Mouse (Mus musculus) intestine, embryonic 16.5 days (tissue): Measurements from ENCODE around the gene Arhgap18. TPM values are rescaled to one million over a fixed set of nuclear protein-coding genes. Genes with fewer than 3 reads are reported as not detected.

ENCODE experiments used
- ATAC-seq: fragments of 200-750 bp; cut with Nextera tagmentation; 2 replicates; pipeline ENCODE4 v1.8.0; 2017; ENCODE audit warnings: moderate TSS enrichment, moderate library complexity
- H3K27ac ChIP-seq: fragments of 300-500 bp; sonication (generic); 2 replicates; pipeline ENCODE4 v1.5.1; 2014; ENCODE audit warnings: mild to moderate bottlenecking, low read length
- H3K27me3 ChIP-seq: fragments of 300-500 bp; sonication (generic); replicated peaks from 2 replicates; pipeline ENCODE4 v1.6.1; 2014; ENCODE audit warnings: low read length, control low read depth, mixed read lengths; ENCODE audit not compliant: control insufficient read depth, insufficient read depth
- H3K36me3 ChIP-seq: fragments of 300-500 bp; sonication (generic); 2 replicates; pipeline ENCODE4 v1.6.1; 2014; ENCODE audit warnings: low read length, control low read depth; ENCODE audit not compliant: control insufficient read depth, insufficient read depth
- H3K4me1 ChIP-seq: fragments of 300-500 bp; sonication (generic); 2 replicates; pipeline ENCODE4 v1.6.1; 2014; ENCODE audit warnings: low read length, control low read depth, mixed read lengths; ENCODE audit not compliant: control insufficient read depth, insufficient read depth
- H3K4me2 ChIP-seq: fragments of 300-500 bp; sonication (generic); 2 replicates; pipeline ENCODE4 v1.6.1; 2014; ENCODE audit warnings: low read depth, low read length, control low read depth
- H3K4me3 ChIP-seq: fragments of 300-500 bp; sonication (generic); 2 replicates; pipeline ENCODE4 v1.5.1; 2014; ENCODE audit warnings: mild to moderate bottlenecking, low read length
- H3K9ac ChIP-seq: fragments of 300-500 bp; sonication (generic); 2 replicates; pipeline ENCODE4 v1.6.1; 2014; ENCODE audit warnings: low read depth, low read length
- H3K9me3 ChIP-seq: fragments of 300-500 bp; sonication (generic); 2 replicates; pipeline ENCODE4 v1.6.1; 2016; ENCODE audit warnings: low read length, control low read depth; ENCODE audit not compliant: control insufficient read depth
- whole genome bisulfite sequencing: fragments of 180-500 bp; shearing (Covaris S2); extraction: QIAGEN DNeasy Blood & Tissue Kit; methylation state at CpG from one replicate; pipeline ENCODE4 v1.1.7; 2014; 5-methylcytosine and 5-hydroxymethylcytosine counted together
- polyA plus RNA-seq: library from polyadenylated mRNA; unstranded; fragments of >200 nt; fragmentation: Nextera tagmentation; extraction: Ambion mirVana; gene quantifications from 2 replicates; pipeline ENCODE4 v1.2.1, GENCODE M21; 2015

The Arhgap18 gene
- polyA plus RNA-seq, 1 experiment from 2014 or later: 48.9 TPM

DNA sequence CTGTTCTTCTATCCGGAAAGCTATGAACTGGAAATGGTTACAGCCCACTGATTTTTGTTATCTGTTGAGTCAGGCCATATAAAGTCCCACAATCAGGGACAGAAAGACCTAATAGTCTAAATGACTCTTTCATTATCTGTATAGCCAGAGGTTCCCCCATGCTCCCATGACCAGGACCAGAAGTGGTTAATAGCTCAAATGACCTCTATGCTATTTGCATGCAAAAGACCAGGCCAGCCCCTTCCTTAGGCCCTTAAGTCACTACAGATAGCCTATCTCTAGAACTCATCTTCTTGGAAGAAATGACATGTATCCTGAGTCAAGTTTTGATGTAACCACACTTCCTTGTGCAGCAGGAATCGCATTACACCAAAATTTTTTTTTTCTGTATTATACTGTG lies 4.0 kb downstream of the Arhgap18 start:
- Histone ChIP-seq H3K4me2 (no peak overlapping the region), H3K27me3 (no peaks in the 10 kb centered on the region), H3K4me3 (no peak overlapping the region), H3K27ac (no peak overlapping the region), H3K9ac (no peak overlapping the region), H3K4me1 (no peaks in the 10 kb centered on the region), H3K9me3 (no peaks in the 10 kb centered on the region), H3K36me3 (no peaks in the 10 kb centered on the region)
- ATAC-seq: no peak
- WGBS: 86% methylated on average over 2 of the region's 2 CpGs

DNA sequence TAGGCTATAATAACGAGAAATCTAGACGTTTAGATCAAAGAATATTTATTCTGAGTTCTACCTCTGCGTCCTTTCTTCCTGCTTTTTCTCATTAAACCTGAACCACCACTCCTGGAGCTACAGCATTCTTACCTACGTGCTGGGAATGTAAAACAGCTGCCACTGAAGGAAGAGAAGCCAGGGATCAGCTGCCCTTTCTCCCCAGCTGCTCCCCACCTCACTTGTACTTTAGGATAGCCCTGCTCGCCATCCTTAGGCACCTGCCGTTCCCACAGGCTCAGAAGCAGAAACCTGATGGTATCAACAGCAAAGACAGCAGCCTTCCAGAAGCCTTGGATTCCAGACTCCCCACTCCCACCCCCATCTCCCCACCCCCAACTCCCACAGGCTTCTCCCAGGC lies 6.2 kb downstream of the Arhgap18 start:
- no peak overlapping the region for H3K4me3 ChIP-seq
- ATAC-seq: no peak
- no peak overlapping the region for H3K4me2 ChIP-seq
- no peaks in the 10 kb centered on the region for H3K9me3 ChIP-seq
- H3K27me3 ChIP-seq: no peaks in the 10 kb centered on the region
- no peak overlapping the region for H3K27ac ChIP-seq
- H3K4me1 ChIP-seq: no peaks in the 10 kb centered on the region
- no peaks in the 10 kb centered on the region for H3K36me3 ChIP-seq
- WGBS: 52% methylated on average over 6 of the region's 6 CpGs
- no peak overlapping the region for H3K9ac ChIP-seq

DNA sequence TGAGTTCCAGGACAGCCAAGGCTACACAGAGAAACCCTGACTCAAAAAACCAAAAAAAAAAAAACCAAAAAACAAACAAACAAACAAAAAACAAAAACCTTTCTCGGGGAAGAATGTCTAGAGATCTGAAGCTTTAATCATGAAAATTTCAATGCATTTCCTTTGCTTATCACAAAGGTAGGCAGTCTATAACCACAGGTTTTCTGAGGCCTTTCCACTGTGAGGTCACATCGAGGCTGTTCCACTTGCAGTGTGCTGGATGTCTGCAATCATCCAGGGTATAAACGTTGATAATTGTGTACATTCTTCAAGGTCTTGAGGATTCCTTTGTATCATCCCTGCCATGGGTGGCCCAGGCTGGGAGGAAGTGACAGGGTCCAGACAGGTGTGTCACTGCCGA lies 7.9 kb downstream of the Arhgap18 start:
- no peaks in the 10 kb centered on the region for H3K36me3 ChIP-seq
- WGBS: 63% methylated on average over 4 of the region's 4 CpGs
- H3K9ac ChIP-seq: no peak overlapping the region
- H3K4me1 ChIP-seq: no peaks in the 10 kb centered on the region
- H3K9me3 ChIP-seq: no peaks in the 10 kb centered on the region
- no peak overlapping the region for H3K4me2 ChIP-seq
- ATAC-seq: no peak
- H3K27ac ChIP-seq: no peak overlapping the region
- no peak overlapping the region for H3K4me3 ChIP-seq
- H3K27me3 ChIP-seq: no peaks in the 10 kb centered on the region

DNA sequence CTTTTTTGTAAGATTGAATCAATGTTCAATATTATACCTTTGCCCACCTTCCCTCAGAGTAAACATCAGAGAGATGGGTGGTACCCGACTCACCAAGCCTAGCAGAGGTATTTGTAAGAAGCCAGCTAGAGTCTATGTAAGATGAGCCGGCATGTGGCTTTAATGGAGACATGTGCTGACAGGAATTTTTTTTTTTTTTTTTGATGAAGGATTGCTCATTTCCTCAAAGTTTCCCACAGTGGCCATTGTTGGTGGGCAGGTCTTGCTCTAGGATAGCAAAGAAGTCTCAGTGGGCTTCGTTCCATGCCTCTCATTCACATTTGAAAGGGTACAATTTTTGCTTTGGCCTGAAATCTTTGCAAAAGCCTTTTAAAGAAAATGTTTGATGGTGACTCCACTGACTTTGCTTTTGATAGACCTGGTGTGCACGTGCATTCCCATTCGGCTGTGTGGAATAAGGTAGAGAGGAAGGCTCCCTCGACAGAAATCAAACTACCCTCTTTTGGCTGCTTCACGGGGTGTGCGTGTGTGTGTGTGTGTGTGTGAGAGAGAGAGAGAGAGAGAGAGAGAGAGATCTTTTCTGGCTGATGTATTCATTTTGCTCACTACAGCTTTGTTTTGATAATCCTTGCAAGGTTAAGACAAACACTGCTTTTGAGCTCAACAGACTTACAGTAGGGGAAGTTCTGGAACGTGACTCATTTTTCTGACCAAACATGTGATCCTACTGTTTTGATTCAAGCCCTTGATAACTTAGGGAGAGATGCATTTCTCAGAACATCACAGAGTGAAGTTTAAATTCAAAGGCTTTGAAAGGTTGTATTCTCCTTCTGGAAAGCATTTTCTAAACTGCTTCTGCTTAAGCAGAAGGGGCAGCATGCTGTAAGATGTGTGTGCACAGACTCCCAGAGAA lies 9.0 kb downstream of the Arhgap18 start:
- Histone ChIP-seq H3K36me3 (no peaks in the 10 kb centered on the region), H3K4me1 (no peaks in the 10 kb centered on the region), H3K9me3 (no peaks in the 10 kb centered on the region), H3K4me2 (no peak overlapping the region), H3K9ac (no peak overlapping the region), H3K4me3 (no peak overlapping the region), H3K27me3 (no peaks in the 10 kb centered on the region), H3K27ac (no peak overlapping the region)
- 57% methylated on average over 9 of the region's 9 CpGs for WGBS
- no peak for ATAC-seq

DNA sequence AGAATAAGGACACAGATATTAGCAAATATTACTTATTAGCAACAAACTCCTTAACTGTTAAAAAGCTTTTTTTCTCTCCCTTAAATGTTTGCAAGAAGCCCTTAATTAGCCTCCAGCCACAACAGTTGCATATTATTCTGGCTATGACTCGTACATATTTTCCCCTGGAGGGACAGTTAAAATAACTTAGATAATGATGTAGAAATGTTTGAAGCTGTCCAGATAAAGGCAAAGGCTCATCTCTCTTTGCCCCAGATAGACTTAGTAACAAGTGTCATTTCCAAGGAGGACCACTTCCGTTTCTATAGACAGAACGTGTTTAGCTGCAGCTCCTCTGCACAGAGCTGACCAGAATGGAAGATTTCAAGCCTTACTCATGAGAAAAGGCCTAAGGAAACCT lies 14.0 kb downstream of the Arhgap18 start:
- H3K9ac ChIP-seq: no peak overlapping the region
- no peak for ATAC-seq
- H3K4me1 ChIP-seq: peaks cover 2% of the 10 kb centered on the region; the same call in 1 of the 2 replicates
- H3K27ac ChIP-seq: no peak overlapping the region
- H3K27me3 ChIP-seq: no peaks in the 10 kb centered on the region
- H3K4me2 ChIP-seq: no peak overlapping the region
- no peaks in the 10 kb centered on the region for H3K9me3 ChIP-seq
- H3K36me3 ChIP-seq: no peaks in the 10 kb centered on the region
- WGBS: 82% methylated on average over 3 of the region's 3 CpGs
- H3K4me3 ChIP-seq: no peak overlapping the region

DNA sequence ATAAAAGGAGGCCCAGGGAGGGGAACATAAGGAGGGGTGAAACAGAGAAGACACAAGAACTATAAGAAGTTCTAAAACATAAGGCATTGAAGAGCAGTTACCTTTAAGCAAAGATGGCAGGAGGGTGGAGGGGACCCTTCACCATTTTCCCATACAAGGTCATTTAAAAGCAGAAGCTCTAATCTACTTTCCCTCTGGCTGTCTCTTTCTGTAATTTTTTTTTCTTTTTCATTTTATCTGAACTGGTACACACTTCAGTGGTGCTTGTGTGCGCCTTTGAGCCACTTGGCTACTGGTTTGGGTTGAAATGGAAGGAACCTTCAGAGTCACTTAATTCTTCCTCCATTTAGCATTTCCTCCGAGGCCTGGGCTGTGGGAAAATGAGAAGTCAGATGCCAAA lies 15.7 kb downstream of the Arhgap18 start:
- H3K27ac ChIP-seq: no peak overlapping the region
- peaks cover 7% of the 10 kb centered on the region; the same call in 1 of the 2 replicates for H3K4me1 ChIP-seq
- no peak overlapping the region for H3K4me2 ChIP-seq
- WGBS: 92% methylated on average over 2 of the region's 2 CpGs
- H3K4me3 ChIP-seq: no peak overlapping the region
- H3K36me3 ChIP-seq: no peaks in the 10 kb centered on the region
- ATAC-seq: no peak
- H3K9me3 ChIP-seq: no peaks in the 10 kb centered on the region
- no peaks in the 10 kb centered on the region for H3K27me3 ChIP-seq
- H3K9ac ChIP-seq: no peak overlapping the region

DNA sequence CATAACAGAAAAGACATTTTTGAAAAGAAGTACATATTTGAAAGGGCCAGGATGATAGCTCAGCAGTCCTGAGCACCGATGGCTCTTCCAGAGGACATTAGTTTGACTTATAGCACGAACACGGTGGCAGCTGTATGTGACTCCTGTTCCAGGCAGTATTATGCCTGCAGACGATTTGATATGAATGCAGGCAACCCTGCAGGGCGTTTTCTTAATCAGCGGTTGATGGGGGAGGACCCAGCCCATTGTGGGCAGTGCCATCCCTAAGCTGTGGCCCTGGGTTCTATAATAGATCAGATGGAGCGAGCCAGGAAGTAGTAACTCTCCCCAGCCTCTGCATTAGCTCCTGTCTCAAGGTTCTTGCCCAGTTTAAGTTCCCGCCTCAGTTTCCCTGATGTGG lies 16.8 kb downstream of the Arhgap18 start:
- Histone ChIP-seq H3K4me1 (peaks cover 7% of the 10 kb centered on the region; the same call in 1 of the 2 replicates), H3K4me2 (no peak overlapping the region), H3K36me3 (no peaks in the 10 kb centered on the region), H3K9ac (no peak overlapping the region), H3K27me3 (no peaks in the 10 kb centered on the region), H3K9me3 (no peaks in the 10 kb centered on the region), H3K27ac (no peak overlapping the region), H3K4me3 (no peak overlapping the region)
- 82% methylated on average over 8 of the region's 8 CpGs for WGBS
- no peak for ATAC-seq

DNA sequence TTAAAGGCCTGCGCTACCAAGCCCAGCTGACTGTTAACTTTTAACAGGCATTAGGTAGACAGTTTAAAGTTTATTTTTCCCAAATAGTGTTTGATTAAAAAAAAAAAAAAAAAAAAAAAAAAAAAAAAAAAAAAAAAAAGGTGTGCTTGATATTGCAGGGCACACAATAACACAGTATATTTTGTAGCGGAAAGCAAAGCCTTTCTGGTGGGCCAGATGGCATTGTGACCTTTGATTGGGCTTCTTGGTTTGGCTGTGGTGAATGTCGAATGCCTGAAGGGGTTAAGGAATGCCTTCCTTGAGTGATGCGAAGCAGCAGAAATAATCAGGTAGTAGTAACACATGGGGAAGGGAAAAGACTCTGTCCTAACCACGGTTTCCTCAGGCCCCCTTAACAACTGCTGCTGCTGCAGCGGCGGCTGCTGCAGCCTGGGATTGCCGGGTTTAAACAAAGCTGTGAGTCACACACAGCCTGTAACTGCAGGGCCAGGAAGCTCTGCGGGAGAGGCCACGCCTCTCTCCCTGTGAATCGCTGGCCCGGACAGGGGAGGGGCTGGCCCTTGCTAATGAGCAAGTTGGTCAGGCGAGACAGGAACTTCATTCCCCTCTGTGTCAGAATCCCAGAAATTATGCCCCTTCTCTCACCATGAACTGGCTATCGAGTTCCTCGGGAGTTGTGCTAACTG lies 18.9 kb downstream of the Arhgap18 start:
- peak overlapping the region; percentile 71 for H3K4me2 ChIP-seq
- no peaks in the 10 kb centered on the region for H3K36me3 ChIP-seq
- no peaks in the 10 kb centered on the region for H3K9me3 ChIP-seq
- peaks cover 10% of the 10 kb centered on the region for H3K4me1 ChIP-seq
- H3K9ac ChIP-seq: peak overlapping the region; percentile 70
- H3K27ac ChIP-seq: peak overlapping the region; percentile 95
- 8% methylated on average over 15 of the region's 15 CpGs for WGBS
- no peaks in the 10 kb centered on the region for H3K27me3 ChIP-seq
- H3K4me3 ChIP-seq: peak overlapping the region; percentile 63
- ATAC-seq: peak; percentile 96

DNA sequence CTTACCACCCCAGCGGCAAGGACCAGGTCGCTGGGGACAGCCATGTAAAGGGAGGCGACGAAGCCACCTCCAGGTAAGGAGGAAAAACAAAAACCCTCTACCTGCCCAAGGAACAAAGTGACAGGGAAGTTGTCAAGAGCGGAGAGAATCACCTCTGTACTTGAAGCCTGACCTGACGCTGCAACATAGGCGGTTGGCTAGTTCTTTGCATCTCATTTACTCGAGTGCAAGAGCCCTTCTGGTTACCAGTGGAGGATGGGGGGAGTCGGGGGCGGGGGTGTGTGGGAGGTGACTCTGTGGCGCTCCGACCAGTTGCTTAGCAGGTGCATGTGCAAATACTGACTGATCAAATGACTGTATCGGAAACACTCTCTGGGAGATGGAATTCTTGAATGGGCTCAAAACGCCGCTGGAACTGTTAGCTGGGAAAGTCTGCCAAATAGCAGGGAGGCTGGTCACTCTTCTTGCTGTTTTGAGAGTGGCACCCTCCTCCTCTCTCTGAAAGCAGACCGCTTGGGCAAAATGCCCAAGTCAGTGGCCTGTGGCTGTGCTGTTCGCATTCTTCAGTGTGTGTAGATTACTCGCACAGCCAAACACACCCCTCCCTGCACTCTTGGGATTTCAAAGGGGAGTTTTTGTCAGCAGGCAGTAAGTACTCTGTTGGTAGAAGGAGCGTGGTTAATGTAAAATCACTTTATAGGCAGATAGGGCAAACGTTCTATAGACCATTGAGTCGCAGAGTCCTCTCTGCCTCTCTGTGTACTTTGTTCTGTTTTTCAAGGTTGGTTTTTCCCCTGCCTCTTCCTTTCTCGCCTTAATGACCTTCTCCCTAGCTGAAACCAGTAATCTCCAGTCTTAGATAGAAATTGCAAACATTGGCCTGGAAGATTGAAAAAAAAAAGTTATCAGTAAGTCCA lies 19.7 kb downstream of the Arhgap18 start:
- peak overlapping the region; percentile 95 for H3K27ac ChIP-seq
- H3K4me2 ChIP-seq: peak overlapping the region; percentile 71
- H3K4me3 ChIP-seq: peak overlapping the region; percentile 63
- 1% methylated on average over 22 of the region's 22 CpGs for WGBS
- H3K9me3 ChIP-seq: no peaks in the 10 kb centered on the region
- H3K27me3 ChIP-seq: no peaks in the 10 kb centered on the region
- peaks cover 10% of the 10 kb centered on the region for H3K4me1 ChIP-seq
- H3K36me3 ChIP-seq: no peaks in the 10 kb centered on the region
- H3K9ac ChIP-seq: peak overlapping the region; percentile 70
- peak; percentile 71 for ATAC-seq
